Mouse (Mus musculus) liver, postnatal 0 days (tissue): ENCODE measurements at regions not wholly inside any gene's neighbourhood (a gene's known extent, or its start where the extent isn't known, plus 50 kb on each side); places are given as distances from the start of the nearest gene placed in this dataset.

Experiments used
- ATAC-seq: fragments of 200-750 bp; cut with Nextera tagmentation; 2 replicates; pipeline ENCODE4 v1.8.0; 2017; ENCODE audit warnings: mild to moderate bottlenecking, moderate library complexity
- DNase-seq: peaks from one replicate; pipeline ENCODE4 v3.0.0-alpha.2; 2016
- H3K27ac ChIP-seq: fragments of 300-500 bp; sonication (generic); 2 replicates; pipeline ENCODE4 v1.5.1; 2014; ENCODE audit warnings: antibody characterized with exemption, moderate library complexity, mild to moderate bottlenecking, low read depth
- H3K27me3 ChIP-seq: fragments of 300-500 bp; sonication (generic); 2 replicates; pipeline ENCODE4 v1.6.1; 2014; ENCODE audit warnings: low read length, control low read depth, mixed read lengths; ENCODE audit not compliant: insufficient read depth
- H3K36me3 ChIP-seq: fragments of 300-500 bp; sonication (generic); replicated peaks from 2 replicates; pipeline ENCODE4 v1.6.1; 2014; ENCODE audit warnings: mild to moderate bottlenecking, control low read depth, low read length, moderate library complexity, mixed read lengths; ENCODE audit not compliant: insufficient read depth
- H3K4me1 ChIP-seq: fragments of 300-500 bp; sonication (generic); 2 replicates; pipeline ENCODE4 v1.6.1; 2014; ENCODE audit warnings: antibody characterized with exemption, mild to moderate bottlenecking, control low read depth; ENCODE audit not compliant: insufficient read depth
- H3K4me2 ChIP-seq: fragments of 300-500 bp; sonication (generic); 2 replicates; pipeline ENCODE4 v1.6.1; 2014; ENCODE audit warnings: low read depth, mild to moderate bottlenecking, low read length, moderate library complexity, mixed read lengths
- H3K4me3 ChIP-seq: fragments of 300-500 bp; sonication (generic); 2 replicates; pipeline ENCODE4 v1.5.1; 2014; ENCODE audit warnings: low read depth, low read length
- H3K9ac ChIP-seq: fragments of 300-500 bp; sonication (generic); replicated peaks from 2 replicates; pipeline ENCODE4 v1.6.1; 2014; ENCODE audit warnings: mild to moderate bottlenecking, moderate library complexity
- H3K9me3 ChIP-seq: fragments of 300-500 bp; sonication (generic); 2 replicates; pipeline ENCODE4 v1.6.1; 2016; ENCODE audit warnings: mild to moderate bottlenecking, control low read depth, low read length, mixed read lengths
- CTCF ChIP-seq: sonication (generic); IDR thresholded peaks from 2 replicates; pipeline ENCODE4 v1.5.1; 2016; ENCODE audit warnings: antibody characterized with exemption, low read depth
- EP300 ChIP-seq: IDR thresholded peaks from 2 replicates; pipeline ENCODE4 v1.6.1; 2016; ENCODE audit warnings: antibody characterized with exemption, low read depth, mild to moderate bottlenecking
- WGBS: fragments of 180-500 bp; shearing (Covaris S2); extraction: QIAGEN DNeasy Blood & Tissue Kit; methylation state at CpG from one replicate; pipeline ENCODE4 v1.1.7; 2014; ENCODE audit not compliant: insufficient replicate concordance; 5-methylcytosine and 5-hydroxymethylcytosine counted together

DNA sequence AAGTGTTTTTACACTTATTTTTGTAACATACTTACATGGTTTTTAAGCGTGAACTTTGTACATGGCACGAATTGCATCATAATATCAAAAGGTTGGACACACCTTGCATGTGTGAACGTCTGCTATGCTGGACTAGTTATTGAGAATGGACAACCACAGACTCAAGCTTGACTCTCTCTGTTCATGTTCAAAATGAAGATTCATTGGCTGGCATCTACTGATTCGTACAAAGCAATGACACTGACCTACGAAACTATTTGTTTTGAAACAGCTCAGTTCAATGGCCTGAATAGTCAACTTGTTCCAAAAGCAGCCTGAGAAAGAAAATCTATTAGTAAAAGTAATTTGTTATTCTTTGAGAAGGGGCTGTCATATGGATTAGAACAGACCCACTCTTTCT, 55.3 kb upstream of the Rrp15 start:
- H3K27ac ChIP-seq: no peak overlapping the region
- no peaks in the 10 kb centered on the region for H3K4me1 ChIP-seq
- no peak overlapping the region for H3K9ac ChIP-seq
- no peaks in the 10 kb centered on the region for H3K9me3 ChIP-seq
- 60% methylated on average over 5 of the region's 5 CpGs for WGBS
- no peaks in the 10 kb centered on the region for H3K27me3 ChIP-seq
- no peaks in the 10 kb centered on the region for H3K36me3 ChIP-seq
- H3K4me2 ChIP-seq: no peak overlapping the region
- no peak overlapping the region for H3K4me3 ChIP-seq
- no peak for TF ChIP-seq EP300
- TF ChIP-seq CTCF: no peak
- 0 out of 2 replicates have a peak, but pooled peaks have one; percentile 12 for ATAC-seq
- no peak for DNase-seq
